Mouse (Mus musculus) E14TG2a.4 (cell line): ENCODE results near the gene Golt1b.

Experiments used
- H3K27me3 ChIP-seq: 2 replicates; pipeline ENCODE4 v1.6.1; 2014; ENCODE audit warnings: low read length, control low read depth; ENCODE audit not compliant: insufficient read depth
- H3K36me3 ChIP-seq: 2 replicates; pipeline ENCODE4 v1.6.1; 2014; ENCODE audit warnings: low read length, control low read depth; ENCODE audit not compliant: insufficient read depth
- H3K4me1 ChIP-seq: replicated peaks from 2 replicates; pipeline ENCODE4 v1.6.1; 2014; ENCODE audit warnings: low read depth, low read length, control low read depth
- H3K4me3 ChIP-seq: replicated peaks from 2 replicates; pipeline ENCODE4 v1.5.1; 2014; ENCODE audit warnings: mild to moderate bottlenecking, low read length
- H3K9me3 ChIP-seq: 2 replicates; pipeline ENCODE4 v1.6.1; 2014; ENCODE audit warnings: low read length, control low read depth
- CTCF ChIP-seq: conservative IDR thresholded peaks from 2 replicates; pipeline ENCODE4 v1.5.1; 2014; ENCODE audit warnings: low read length
- NANOG ChIP-seq: IDR thresholded peaks from 2 replicates; pipeline ENCODE4 v1.6.1; 2014; ENCODE audit warnings: borderline replicate concordance, low read length, mixed read lengths
- POU5F1 ChIP-seq: IDR thresholded peaks from 2 replicates; pipeline ENCODE4 v1.6.1; 2014; ENCODE audit warnings: low read length, borderline replicate concordance

Gene Golt1b

DNA sequence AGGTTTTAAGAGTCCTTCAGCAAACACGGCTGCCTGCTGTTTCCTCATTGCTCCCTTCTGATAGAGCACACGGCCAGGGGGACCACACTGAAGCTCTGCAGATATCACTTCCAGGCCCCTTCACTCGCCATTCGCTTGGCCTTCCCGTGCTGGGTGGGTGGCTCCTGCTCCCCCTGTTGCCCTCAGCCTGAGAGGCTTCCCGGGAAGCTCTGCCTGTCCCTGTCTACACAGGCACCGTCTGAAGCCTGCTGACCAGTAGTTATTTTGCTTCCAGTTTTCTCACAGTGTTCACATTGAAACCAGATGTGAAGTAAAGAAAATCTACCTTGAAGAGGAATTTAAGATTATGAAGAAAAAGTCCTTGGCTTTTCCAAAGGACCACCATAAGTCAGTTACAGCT lies 29.9 kb upstream of the Golt1b start:
- Histone ChIP-seq H3K36me3 (peaks cover 78% of the 10 kb centered on the region), H3K4me3 (no peak overlapping the region), H3K9me3 (no peaks in the 10 kb centered on the region), H3K27me3 (no peaks in the 10 kb centered on the region), H3K4me1 (no peaks in the 10 kb centered on the region)
- TF ChIP-seq CTCF: no peak

DNA sequence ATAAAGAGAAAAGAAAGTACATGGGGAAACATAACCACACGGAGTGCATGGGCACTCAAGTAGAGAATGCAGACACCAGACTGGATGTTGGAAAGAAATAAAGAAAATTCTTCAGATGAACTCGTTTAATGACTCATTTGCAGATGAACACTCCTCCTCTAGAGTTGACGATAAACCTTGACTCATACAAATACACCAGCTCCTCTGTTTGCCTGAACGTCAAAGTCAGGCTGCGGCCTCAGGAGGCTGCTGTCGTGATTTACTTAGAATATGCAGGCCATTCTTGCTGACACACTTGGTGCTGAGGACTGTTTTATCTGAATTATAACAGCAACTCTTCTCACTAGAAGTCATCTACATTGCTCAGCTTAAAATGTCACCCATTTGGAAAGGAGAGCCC lies 25.0 kb upstream of the Golt1b start:
- H3K9me3 ChIP-seq: no peaks in the 10 kb centered on the region
- 0 out of 2 replicates have a peak, but pooled peaks cover 3% of the 10 kb centered on the region for H3K4me1 ChIP-seq
- no peaks in the 10 kb centered on the region for H3K27me3 ChIP-seq
- TF ChIP-seq NANOG (no peak), CTCF (no peak), POU5F1 (no peak)
- H3K36me3 ChIP-seq: peaks cover 94% of the 10 kb centered on the region
- no peak overlapping the region for H3K4me3 ChIP-seq

- H3K9me3 ChIP-seq: no peaks in the 10 kb centered on the region
- H3K4me3 ChIP-seq: no peak overlapping the region
- TF ChIP-seq POU5F1 (no peak), CTCF (no peak), NANOG (no peak)
- H3K27me3 ChIP-seq: no peaks in the 10 kb centered on the region
- peaks cover 94% of the 10 kb centered on the region for H3K36me3 ChIP-seq
- H3K4me1 ChIP-seq: 0 out of 2 replicates have a peak, but pooled peaks cover 3% of the 10 kb centered on the region
Observed at GRCm38 (mm10) chr6:142363019-142363576, 23.9 kb upstream of the Golt1b start.

DNA sequence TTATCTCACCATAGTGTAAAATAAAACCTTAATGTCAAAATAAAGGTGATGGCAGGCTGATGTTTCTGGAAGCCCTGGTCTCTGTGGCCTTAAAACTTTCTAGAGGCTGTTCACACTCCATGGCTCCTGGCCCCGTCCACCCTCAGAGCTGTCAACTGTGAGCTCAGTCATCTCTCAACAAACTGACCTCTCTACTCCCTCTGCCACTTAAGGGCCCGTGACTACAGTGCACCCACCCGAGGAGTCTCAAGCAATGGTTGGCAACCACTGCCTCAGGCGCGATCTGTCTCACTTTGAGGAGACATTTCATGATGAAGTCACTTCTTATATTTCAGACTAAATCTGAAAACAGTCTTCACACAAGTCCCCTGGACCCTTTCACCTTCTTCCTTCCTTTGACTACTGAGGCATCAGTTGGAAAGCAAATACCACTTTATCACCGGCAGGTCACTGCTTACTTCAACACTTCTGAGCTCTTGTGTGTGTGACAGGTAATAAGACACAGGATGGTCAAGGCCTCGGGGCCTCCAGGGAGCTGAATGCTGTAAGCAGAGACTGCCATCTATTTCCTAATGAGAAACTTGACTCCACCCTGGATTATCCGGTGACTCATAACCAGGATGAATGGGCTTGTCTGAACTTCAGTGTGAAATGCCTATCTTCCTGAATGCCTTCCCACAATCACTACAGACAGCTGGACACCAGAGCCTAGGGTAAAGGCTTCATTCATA lies 21.1 kb upstream of the Golt1b start:
- Histone ChIP-seq H3K9me3 (no peaks in the 10 kb centered on the region), H3K4me1 (0 out of 2 replicates have a peak, but pooled peaks cover 3% of the 10 kb centered on the region), H3K36me3 (peaks cover 98% of the 10 kb centered on the region), H3K4me3 (no peak overlapping the region), H3K27me3 (no peaks in the 10 kb centered on the region)
- no peak for TF ChIP-seq POU5F1
- TF ChIP-seq NANOG: no peak
- TF ChIP-seq CTCF: no peak

GRCm38 (mm10) chr6:142366473-142367018 lies 20.5 kb upstream of the Golt1b start:
- TF ChIP-seq NANOG (no peak), POU5F1 (no peak), CTCF (no peak)
- no peaks in the 10 kb centered on the region for H3K27me3 ChIP-seq
- H3K4me3 ChIP-seq: no peak overlapping the region

DNA sequence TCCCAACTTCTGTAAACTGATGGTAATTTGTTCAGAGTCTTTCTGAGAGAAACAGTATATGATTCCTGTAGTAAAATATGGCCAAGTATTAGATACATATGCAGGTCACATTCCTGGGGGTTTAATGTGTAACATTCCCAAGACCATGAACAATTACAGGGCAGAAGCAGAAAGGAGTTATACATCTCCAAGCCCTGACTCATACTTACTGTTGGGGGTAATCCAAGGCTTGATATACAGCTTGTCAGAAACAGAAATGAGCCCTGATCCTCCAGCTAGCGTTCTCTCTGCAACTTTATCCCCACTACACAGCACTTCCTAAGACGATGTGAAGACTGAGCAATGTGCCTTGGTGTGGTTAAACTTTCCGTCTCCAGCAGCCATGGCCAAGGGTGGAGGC lies 19.5 kb upstream of the Golt1b start:
- H3K27me3 ChIP-seq: no peaks in the 10 kb centered on the region
- no peak for TF ChIP-seq POU5F1
- no peak for TF ChIP-seq CTCF
- no peak for TF ChIP-seq NANOG
- no peak overlapping the region for H3K4me3 ChIP-seq
- H3K4me1 ChIP-seq: 0 out of 2 replicates have a peak, but pooled peaks cover 3% of the 10 kb centered on the region
- peaks cover 96% of the 10 kb centered on the region for H3K36me3 ChIP-seq
- no peaks in the 10 kb centered on the region for H3K9me3 ChIP-seq

More at GRCm38 (mm10) chr6:142366473-142367018, 20.5 kb upstream of the Golt1b start:
- Histone ChIP-seq H3K4me1 (0 out of 2 replicates have a peak, but pooled peaks cover 3% of the 10 kb centered on the region), H3K9me3 (no peaks in the 10 kb centered on the region), H3K36me3 (peaks cover 96% of the 10 kb centered on the region)

- no peak for TF ChIP-seq CTCF
- no peak for TF ChIP-seq NANOG
- TF ChIP-seq POU5F1: no peak
- Histone ChIP-seq H3K9me3 (no peaks in the 10 kb centered on the region), H3K4me3 (no peak overlapping the region)
Observed at GRCm38 (mm10) chr6:142369568-142369967, 17.5 kb upstream of the Golt1b start.

DNA sequence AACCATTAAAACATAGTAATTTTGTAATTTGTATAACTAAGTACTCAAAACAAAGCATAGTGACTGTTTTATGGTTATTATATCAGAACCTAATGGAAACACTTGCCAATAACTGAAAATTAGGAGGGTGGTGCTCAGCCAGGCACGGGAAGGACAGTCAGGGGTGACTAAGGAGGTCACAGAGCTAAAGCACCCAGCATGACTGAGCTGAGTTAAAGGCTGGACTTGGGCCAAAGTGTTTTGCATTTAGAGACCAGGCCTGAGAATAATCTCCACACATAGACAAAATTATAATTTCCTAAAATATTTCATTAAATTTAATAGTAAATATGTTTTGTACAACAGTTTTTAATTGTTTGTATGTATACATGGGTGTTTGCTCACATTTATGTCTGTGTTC lies 9.9 kb upstream of the Golt1b start:
- Histone ChIP-seq H3K4me1 (peaks cover 7% of the 10 kb centered on the region), H3K9me3 (no peaks in the 10 kb centered on the region), H3K4me3 (no peak overlapping the region), H3K36me3 (peaks cover 73% of the 10 kb centered on the region), H3K27me3 (no peaks in the 10 kb centered on the region)
- TF ChIP-seq CTCF: no peak

More at GRCm38 (mm10) chr6:142369568-142369967, 17.5 kb upstream of the Golt1b start:
- no peaks in the 10 kb centered on the region for H3K27me3 ChIP-seq
- H3K4me1 ChIP-seq: no peaks in the 10 kb centered on the region
- H3K36me3 ChIP-seq: peaks cover 98% of the 10 kb centered on the region
